Mouse (Mus musculus): ENCODE results near the gene Sh3kbp1. TPM values are rescaled to one million over a fixed set of nuclear protein-coding genes. Genes with fewer than 3 reads are reported as not detected.
"Not testable (repeated sequence)": the region's sequence is repeated elsewhere in the genome, so short reads cannot be mapped to it uniquely, and the experiment has no call there.

Gene Sh3kbp1
- polyA plus RNA-seq (2012; rRNA removed) = 16.3 and 18.0 TPM in 2 replicates

DNA sequence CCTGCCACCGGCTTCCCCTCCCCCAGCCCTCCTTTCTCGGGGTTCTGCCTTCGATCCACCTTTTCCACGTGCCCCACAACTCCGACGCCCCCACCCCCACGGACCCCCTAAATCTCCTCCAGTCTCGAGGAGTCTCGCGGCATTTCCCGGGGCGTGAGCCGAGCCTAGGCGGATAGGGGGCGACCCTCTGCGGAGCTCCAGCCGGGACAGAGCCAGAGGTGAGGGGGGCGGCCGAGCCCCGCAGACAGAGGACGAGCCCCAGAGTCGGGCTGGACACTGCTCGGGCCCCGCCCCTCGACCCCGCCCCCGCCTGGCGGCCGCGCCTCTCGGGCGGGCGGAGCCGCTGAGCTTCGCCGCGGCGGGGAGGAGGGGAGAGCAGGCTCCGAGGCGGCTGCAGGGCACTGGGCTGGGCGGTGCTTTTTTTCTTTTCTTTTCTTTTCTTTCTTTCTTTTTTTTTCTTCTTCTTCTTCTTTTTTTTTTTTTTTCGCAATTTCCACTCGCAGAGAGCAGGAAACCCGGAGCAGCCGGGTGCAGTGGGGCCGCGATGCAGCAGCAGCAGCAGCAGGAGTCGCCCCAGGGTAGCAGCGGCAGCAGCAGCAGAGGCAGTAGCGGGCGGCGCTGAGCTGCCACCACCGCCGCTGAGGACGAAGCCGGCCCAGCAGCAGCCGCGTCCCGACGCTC is at the start of gene Sh3kbp1:
Gene Sh3kbp1, plus strand, starts transcription at position 366 of the 681 bp plus-strand sequence.
- WGBS = 6% methylated on average over 39 of the region's 60 CpGs
- no peak for TF ChIP-seq POLR2A (IDR thresholded peaks at IDR 0.05; ENCODE audit: borderline replicate concordance, insufficient read depth, low read length)
- TF ChIP-seq CTCF (IDR thresholded peaks at IDR 0.05; ENCODE audit: borderline replicate concordance, insufficient read depth, low read depth, low read length) = no peak
- Histone ChIP-seq H3K27me3 (ENCODE audit: control insufficient read depth, insufficient read depth, low read length) (no peaks in the 10 kb centered on the region), H3K4me3 (replicated peaks; ENCODE audit: insufficient read depth, low read depth, low read length) (peak within 1 kb of the TSS; percentile 58), H3K27ac (ENCODE audit: insufficient read depth, low read length) (no peak within 1 kb of the TSS), H3K4me1 (ENCODE audit: control insufficient read depth, insufficient read depth, low read length) (no peaks in the 10 kb centered on the region)
- DNase-seq = peak; percentile 43 to 52

GRCm38 (mm10) chrX:159584738-159585137 is 42.3 kb upstream of the Sh3kbp1 start:
- not testable (repeated sequence) for H3K4me3 ChIP-seq (replicated peaks; ENCODE audit: insufficient read depth, low read depth, low read length); H3K4me1 ChIP-seq (ENCODE audit: control insufficient read depth, insufficient read depth, low read length); DNase-seq; H3K27ac ChIP-seq (ENCODE audit: insufficient read depth, low read length); H3K27me3 ChIP-seq (ENCODE audit: control insufficient read depth, insufficient read depth, low read length)
- WGBS = 37% methylated on average over 7 of the region's 7 CpGs

DNA sequence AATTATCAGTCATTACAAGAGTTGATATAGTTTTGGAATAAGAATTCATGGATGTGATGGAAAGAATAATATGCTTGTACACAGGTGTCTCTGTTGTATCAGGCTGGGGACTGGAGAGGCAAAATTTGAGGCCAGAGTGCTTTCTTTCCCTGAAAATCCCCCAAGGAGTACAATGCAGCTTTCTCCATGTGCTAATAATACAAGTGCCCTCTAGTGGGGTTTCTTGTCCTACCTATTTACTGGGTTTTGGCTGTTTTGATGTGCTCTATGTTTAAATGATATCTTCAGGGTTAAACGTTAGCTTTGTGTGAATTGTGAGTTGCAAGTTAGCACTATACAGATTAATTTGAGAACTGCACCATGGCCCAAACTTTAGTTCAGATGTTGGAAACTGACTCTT is 35.4 kb upstream of the Sh3kbp1 start:
- no peak overlapping the region for H3K27ac ChIP-seq (ENCODE audit: insufficient read depth, low read length)
- H3K27me3 ChIP-seq (ENCODE audit: control insufficient read depth, insufficient read depth, low read length) = no peaks in the 10 kb centered on the region
- H3K4me3 ChIP-seq (replicated peaks; ENCODE audit: insufficient read depth, low read depth, low read length) = no peak overlapping the region
- TF ChIP-seq CTCF (IDR thresholded peaks at IDR 0.05; ENCODE audit: borderline replicate concordance, insufficient read depth, low read depth, low read length) = no peak
- TF ChIP-seq POLR2A (IDR thresholded peaks at IDR 0.05; ENCODE audit: borderline replicate concordance, insufficient read depth, low read length) = no peak
- H3K4me1 ChIP-seq (ENCODE audit: control insufficient read depth, insufficient read depth, low read length) = no peaks in the 10 kb centered on the region
- WGBS = 57% methylated on average over 1 of the region's 1 CpGs
- DNase-seq = no peak

DNA sequence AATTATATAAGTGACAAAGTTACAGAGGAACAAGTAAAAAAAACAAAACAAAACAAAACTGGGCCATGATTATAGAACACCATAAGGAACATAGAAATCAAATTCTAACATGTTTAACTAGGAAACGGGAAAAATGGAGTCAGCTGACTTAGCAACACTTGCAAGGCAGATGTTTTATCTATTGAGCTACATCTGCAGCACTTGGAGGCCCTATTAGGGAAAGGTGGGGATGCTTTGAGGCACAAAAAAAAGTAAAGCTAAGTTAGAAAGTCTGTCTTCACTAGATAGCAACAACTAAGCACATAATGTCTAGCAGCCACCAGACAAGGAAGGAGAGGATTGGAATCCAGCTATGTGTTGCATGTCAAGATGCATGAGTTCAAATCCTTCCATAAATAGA is 29.6 kb upstream of the Sh3kbp1 start:
- TF ChIP-seq CTCF (IDR thresholded peaks at IDR 0.05; ENCODE audit: borderline replicate concordance, insufficient read depth, low read depth, low read length) (no peak), POLR2A (IDR thresholded peaks at IDR 0.05; ENCODE audit: borderline replicate concordance, insufficient read depth, low read length) (no peak)
- Histone ChIP-seq H3K27me3 (ENCODE audit: control insufficient read depth, insufficient read depth, low read length) (no peaks in the 10 kb centered on the region), H3K27ac (ENCODE audit: insufficient read depth, low read length) (no peak overlapping the region), H3K4me1 (ENCODE audit: control insufficient read depth, insufficient read depth, low read length) (no peaks in the 10 kb centered on the region), H3K4me3 (replicated peaks; ENCODE audit: insufficient read depth, low read depth, low read length) (no peak overlapping the region)
- WGBS = 96% methylated on average over 1 of the region's 1 CpGs
- no peak for DNase-seq

DNA sequence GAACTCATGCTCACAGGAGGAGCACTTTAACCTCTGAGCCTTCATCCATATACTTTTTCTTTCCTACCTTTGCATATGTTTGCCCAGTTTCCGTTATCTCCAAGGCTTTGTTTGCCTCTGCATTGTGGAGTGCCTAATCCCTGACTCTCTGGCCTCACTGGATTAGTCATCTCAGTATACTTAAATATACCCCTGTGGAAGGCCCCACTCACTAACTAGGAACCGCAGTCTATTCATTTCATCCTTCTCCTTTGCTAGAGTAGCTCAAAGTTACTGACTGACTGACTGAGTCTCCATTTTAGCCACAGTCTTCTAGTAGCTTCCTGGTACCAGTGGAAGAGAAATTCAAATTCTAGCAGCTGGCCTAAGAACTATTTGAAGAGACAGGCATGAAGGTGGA is 22.2 kb upstream of the Sh3kbp1 start:
- Histone ChIP-seq H3K4me1 (ENCODE audit: control insufficient read depth, insufficient read depth, low read length) (no peaks in the 10 kb centered on the region), H3K4me3 (replicated peaks; ENCODE audit: insufficient read depth, low read depth, low read length) (no peak overlapping the region), H3K27me3 (ENCODE audit: control insufficient read depth, insufficient read depth, low read length) (no peaks in the 10 kb centered on the region), H3K27ac (ENCODE audit: insufficient read depth, low read length) (no peak overlapping the region)
- WGBS = 89% methylated on average over 2 of the region's 2 CpGs
- TF ChIP-seq POLR2A (IDR thresholded peaks at IDR 0.05; ENCODE audit: borderline replicate concordance, insufficient read depth, low read length) (no peak), CTCF (IDR thresholded peaks at IDR 0.05; ENCODE audit: borderline replicate concordance, insufficient read depth, low read depth, low read length) (no peak)
- no peak for DNase-seq

DNA sequence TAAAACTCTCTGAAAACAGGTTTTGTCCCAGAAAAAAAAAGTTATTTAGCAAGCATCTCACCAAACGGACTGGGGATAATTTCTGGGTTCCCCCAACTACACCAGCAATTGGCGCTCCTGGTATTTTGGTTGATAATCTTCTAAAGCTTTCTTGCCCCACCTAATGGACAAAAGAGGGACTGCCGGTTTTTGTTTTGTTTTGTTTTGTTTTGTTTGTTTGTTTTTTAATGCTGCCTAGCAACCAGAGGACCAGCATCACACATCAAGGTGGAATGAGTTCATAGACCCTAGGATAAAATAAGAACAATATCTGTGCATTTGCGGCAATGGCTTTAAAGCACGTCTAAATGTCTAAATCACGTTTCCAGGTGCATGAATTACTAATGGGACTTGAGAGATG is 20.1 kb upstream of the Sh3kbp1 start:
- no peaks in the 10 kb centered on the region for H3K27me3 ChIP-seq (ENCODE audit: control insufficient read depth, insufficient read depth, low read length)
- no peaks in the 10 kb centered on the region for H3K4me1 ChIP-seq (ENCODE audit: control insufficient read depth, insufficient read depth, low read length)
- no peak overlapping the region for H3K4me3 ChIP-seq (replicated peaks; ENCODE audit: insufficient read depth, low read depth, low read length)
- DNase-seq = no peak
- WGBS = 37% methylated on average over 6 of the region's 6 CpGs
- TF ChIP-seq CTCF (IDR thresholded peaks at IDR 0.05; ENCODE audit: borderline replicate concordance, insufficient read depth, low read depth, low read length) (no peak), POLR2A (IDR thresholded peaks at IDR 0.05; ENCODE audit: borderline replicate concordance, insufficient read depth, low read length) (no peak)
- no peak overlapping the region for H3K27ac ChIP-seq (ENCODE audit: insufficient read depth, low read length)

DNA sequence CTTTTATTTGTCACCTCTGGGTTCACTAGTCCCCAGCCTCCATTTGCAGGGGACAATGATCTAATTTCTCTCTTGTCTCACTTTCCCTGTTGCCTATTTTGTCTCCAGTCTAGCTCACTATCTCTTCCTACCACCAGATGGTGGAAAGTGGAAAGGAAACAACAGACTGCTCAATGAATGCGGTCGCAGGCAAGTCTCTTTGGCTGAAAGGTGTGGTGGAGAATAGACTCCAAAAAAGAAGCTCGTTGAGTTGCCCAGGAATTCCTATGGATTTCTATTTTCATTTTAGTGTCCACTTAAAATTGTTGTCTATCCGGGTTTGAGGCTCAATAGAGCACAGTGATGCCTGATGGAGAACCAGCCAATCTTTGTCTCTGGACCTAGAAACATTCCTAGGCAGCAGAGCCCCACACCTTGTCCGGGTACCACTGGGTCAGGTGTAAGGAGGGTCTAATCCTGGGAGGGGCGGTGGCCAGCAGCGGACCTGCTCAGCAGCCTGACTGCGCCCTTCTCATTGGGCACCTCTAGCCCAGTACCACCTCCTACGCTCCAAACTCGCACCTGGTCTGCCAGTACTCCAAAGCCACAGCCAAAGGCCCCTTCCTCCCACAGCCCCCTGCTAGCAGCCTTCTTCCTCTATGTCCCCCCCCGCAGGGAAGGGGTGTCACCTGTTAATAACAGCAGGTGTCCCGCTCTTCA is 715 bp upstream of the Sh3kbp1 start:
- peak; percentile 15 to 23 for DNase-seq
- TF ChIP-seq POLR2A (IDR thresholded peaks at IDR 0.05; ENCODE audit: borderline replicate concordance, insufficient read depth, low read length) (no peak), CTCF (IDR thresholded peaks at IDR 0.05; ENCODE audit: borderline replicate concordance, insufficient read depth, low read depth, low read length) (peak; percentile 36; the same call in 1 of the 2 replicates)
- H3K27me3 ChIP-seq (ENCODE audit: control insufficient read depth, insufficient read depth, low read length) = no peaks in the 10 kb centered on the region
- H3K27ac ChIP-seq (ENCODE audit: insufficient read depth, low read length) = no peak overlapping the region
- WGBS = 6% methylated on average over 12 of the region's 12 CpGs
- H3K4me3 ChIP-seq (replicated peaks; ENCODE audit: insufficient read depth, low read depth, low read length) = peak overlapping the region; percentile 58
- H3K4me1 ChIP-seq (ENCODE audit: control insufficient read depth, insufficient read depth, low read length) = no peaks in the 10 kb centered on the region

Measured in cerebellum, adult 2 months (tissue).